ENCODE assay signal across 10 mouse cellular contexts in the genomic region with DNA sequence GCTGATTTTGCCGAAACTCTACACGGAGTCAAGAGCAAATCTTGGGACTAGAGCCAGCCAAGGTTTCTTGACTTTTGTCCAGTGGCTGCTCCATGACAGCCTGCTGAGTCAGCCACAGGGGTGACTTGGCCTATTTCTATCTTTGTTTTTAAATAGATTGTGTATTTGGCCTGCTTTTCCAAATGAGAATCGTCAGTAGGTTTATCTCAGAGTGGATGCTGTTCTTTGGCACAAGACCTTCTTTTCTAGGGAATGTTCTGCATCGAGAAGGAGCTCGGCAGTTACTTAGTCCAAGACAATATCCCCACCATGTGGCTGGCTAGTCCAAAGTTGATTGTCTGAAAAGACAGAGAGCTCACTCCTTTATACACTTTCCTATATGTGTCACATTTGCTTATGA.
DNase-seq lines count a peak whose midpoint lies in the region; ATAC-seq and TF ChIP-seq lines count a peak whose summit lies in the region.
"Had no signal": no experiment of that assay in that cellular context is flagged by ENCODE, and none has a peak within 500 bp of the region (broad histone marks: within the 10 kb centered on the region; RNA-seq: fewer than 3 reads in every experiment).

No protein-coding gene starts in this region.

- H3K4me3 ChIP-seq in intestine, postnatal 0 days (ENCODE audit: low read depth, low read length), result no peak overlapping the region
- no peak overlapping the region for H3K4me3 ChIP-seq in intestine, embryonic 16.5 days (ENCODE audit: low read length)
- H3K4me3 ChIP-seq: erythroblast, embryonic 14.5 days; megakaryocyte, embryonic 14.5 days had no signal

- WGBS in intestine, postnatal 0 days, result 47% methylated on average over 5 of the region's 5 CpGs
- 58% methylated on average over 5 of the region's 5 CpGs for WGBS in intestine, embryonic 16.5 days

- H3K27me3 ChIP-seq in intestine, postnatal 0 days (replicated peaks; ENCODE audit: control insufficient read depth, insufficient read depth, low read length), result no peaks in the 10 kb centered on the region
- H3K27me3 ChIP-seq in intestine, embryonic 16.5 days (replicated peaks; ENCODE audit: control insufficient read depth, insufficient read depth, low read length), result no peaks in the 10 kb centered on the region
- H3K27me3 ChIP-seq: megakaryocyte, embryonic 14.5 days had no signal

- no peak overlapping the region for H3K4me2 ChIP-seq in intestine, postnatal 0 days (replicated peaks; ENCODE audit: low read depth)
- H3K4me2 ChIP-seq in intestine, embryonic 16.5 days (ENCODE audit: low read depth, low read length), result no peak overlapping the region

- no peak overlapping the region for H3K9ac ChIP-seq in intestine, postnatal 0 days (ENCODE audit: low read depth, low read length)
- H3K9ac ChIP-seq in intestine, embryonic 16.5 days (ENCODE audit: low read depth, low read length), result no peak overlapping the region

- no peak for ATAC-seq in intestine, postnatal 0 days
- no peak for ATAC-seq in intestine, embryonic 16.5 days
- ATAC-seq in monocyte, adult 5-6 weeks (replicated peaks; ENCODE audit: insufficient number of reproducible peaks, low FRiP score, low TSS enrichment, poor library complexity, severe bottlenecking), result no peak

- no peaks in the 10 kb centered on the region for H3K36me3 ChIP-seq in intestine, postnatal 0 days (ENCODE audit: control insufficient read depth, insufficient read depth)
- no peaks in the 10 kb centered on the region for H3K36me3 ChIP-seq in intestine, embryonic 16.5 days (ENCODE audit: control insufficient read depth, insufficient read depth, low read length)

- no peaks in the 10 kb centered on the region for H3K4me1 ChIP-seq in intestine, postnatal 0 days (replicated peaks; ENCODE audit: control insufficient read depth, insufficient read depth, low read length)
- no peaks in the 10 kb centered on the region for H3K4me1 ChIP-seq in intestine, embryonic 16.5 days (ENCODE audit: control insufficient read depth, insufficient read depth, low read length)
- H3K4me1 ChIP-seq: megakaryocyte, embryonic 14.5 days had no signal

- H3K9me3 ChIP-seq in intestine, postnatal 0 days (ENCODE audit: control insufficient read depth), result no peaks in the 10 kb centered on the region
- H3K9me3 ChIP-seq in intestine, embryonic 16.5 days (ENCODE audit: control insufficient read depth, low read length), result no peaks in the 10 kb centered on the region
- H3K9me3 ChIP-seq: megakaryocyte, embryonic 14.5 days had no signal

- peak; percentile 65 for DNase-seq in adipocyte (ENCODE audit: low spot score)
- DNase-seq in cerebellum, postnatal 10 days, result peak; percentile 85 to 87
- DNase-seq in kidney, postnatal 36 days, result peak; percentile 19 to 27
- peak; percentile 18 for DNase-seq in ovary, postnatal 36 days (ENCODE audit: low spot score)
- no peak for DNase-seq in thymus, adult 18-20 months

- peak; percentile 70 for TF ChIP-seq CTCF in intestine, postnatal 0 days (IDR thresholded peaks at IDR 0.05; ENCODE audit: low read depth)

- no peak overlapping the region for H3K27ac ChIP-seq in intestine, postnatal 0 days (ENCODE audit: low read depth, low read length)
- H3K27ac ChIP-seq in intestine, embryonic 16.5 days (ENCODE audit: low read length), result no peak overlapping the region

Comparison
In these comparisons a context has a peak if more than half of its experiments do, and no peak if none do; other contexts are left out.
1. DNase-seq: peak in adipocyte (single experiment), cerebellum, postnatal 10 days (2 of 2), kidney, postnatal 36 days (2 of 2) and ovary, postnatal 36 days (single experiment); none in thymus, adult 18-20 months (0 of 2).